Mouse (Mus musculus) testis, adult 2 months (tissue): ENCODE measurements at regions not wholly inside any gene's neighbourhood (a gene's known extent, or its start where the extent isn't known, plus 50 kb on each side); places are given as distances from the start of the nearest gene placed in this dataset.

Experiments
- H3K27ac ChIP-seq: fragments of 200-500 bp; 2 replicates; pipeline ENCODE4 v1.5.1; 2012; ENCODE audit warnings: low read depth, low read length; ENCODE audit not compliant: control insufficient read depth, insufficient read depth
- H3K27me3 ChIP-seq: fragments of 200-500 bp; 2 replicates; pipeline ENCODE4 v1.6.1; 2012; ENCODE audit warnings: mild to moderate bottlenecking, low read length, moderate library complexity; ENCODE audit not compliant: control insufficient read depth, insufficient read depth
- H3K36me3 ChIP-seq: fragments of 200-500 bp; 2 replicates; pipeline ENCODE4 v1.6.1; 2012; ENCODE audit warnings: mild to moderate bottlenecking, low read length; ENCODE audit not compliant: control insufficient read depth, insufficient read depth
- H3K4me1 ChIP-seq: fragments of 200-500 bp; 2 replicates; pipeline ENCODE4 v1.6.1; 2012; ENCODE audit warnings: low read length; ENCODE audit not compliant: control insufficient read depth, insufficient read depth
- H3K4me3 ChIP-seq: fragments of 200-500 bp; 2 replicates; pipeline ENCODE4 v1.5.1; 2012; ENCODE audit warnings: low read depth, mild to moderate bottlenecking, low read length, moderate library complexity, mixed read lengths; ENCODE audit not compliant: control insufficient read depth
- CTCF ChIP-seq: fragments of 200-500 bp; IDR thresholded peaks from 2 replicates; pipeline ENCODE4 v1.5.1; 2012; ENCODE audit warnings: low read depth, mild to moderate bottlenecking, inconsistent platforms, low read length, moderate library complexity; ENCODE audit not compliant: control insufficient read depth, insufficient read depth, insufficient replicate concordance
- POLR2A ChIP-seq: fragments of 200-500 bp; IDR thresholded peaks from 2 replicates; pipeline ENCODE4 v1.6.1; 2012; ENCODE audit warnings: low read depth, mild to moderate bottlenecking, inconsistent platforms, low read length, moderate library complexity; ENCODE audit not compliant: control insufficient read depth

GRCm38 (mm10) chr5:91828481-91828880 is 134.4 kb downstream of the Rchy1 start:
- Histone ChIP-seq H3K27me3 (no peaks in the 10 kb centered on the region), H3K36me3 (no peaks in the 10 kb centered on the region), H3K27ac (no peak overlapping the region), H3K4me1 (no peaks in the 10 kb centered on the region), H3K4me3 (no peak overlapping the region)
- TF ChIP-seq CTCF (no peak), POLR2A (no peak)

- Histone ChIP-seq H3K36me3 (no peaks in the 10 kb centered on the region), H3K4me1 (no peaks in the 10 kb centered on the region), H3K4me3 (no peak overlapping the region), H3K27me3 (no peaks in the 10 kb centered on the region), H3K27ac (no peak overlapping the region)
- no peak for TF ChIP-seq POLR2A
Observed at GRCm38 (mm10) chr5:91826636-91827035, 136.2 kb downstream of the Rchy1 start.

- Histone ChIP-seq H3K27me3 (no peaks in the 10 kb centered on the region), H3K27ac (no peak overlapping the region), H3K4me1 (peaks cover 5% of the 10 kb centered on the region; the same call in 1 of the 2 replicates), H3K36me3 (no peaks in the 10 kb centered on the region), H3K4me3 (no peak overlapping the region)
- TF ChIP-seq CTCF (no peak), POLR2A (no peak)
Observed at GRCm38 (mm10) chr5:91822844-91823576, 139.9 kb downstream of the Rchy1 start.

- no peak overlapping the region for H3K27ac ChIP-seq
- H3K27me3 ChIP-seq = no peaks in the 10 kb centered on the region
- no peaks in the 10 kb centered on the region for H3K36me3 ChIP-seq
- TF ChIP-seq POLR2A = no peak
- TF ChIP-seq CTCF = no peak
- H3K4me3 ChIP-seq = no peak overlapping the region
- peaks cover 5% of the 10 kb centered on the region; the same call in 1 of the 2 replicates for H3K4me1 ChIP-seq
Observed at GRCm38 (mm10) chr5:91818800-91819199, 144.1 kb downstream of the Rchy1 start.

- H3K36me3 ChIP-seq = no peaks in the 10 kb centered on the region
- 0 out of 2 replicates have a peak overlapping the region, but pooled peaks have one; percentile 10 for H3K4me3 ChIP-seq
- H3K27ac ChIP-seq = no peak overlapping the region
- no peak for TF ChIP-seq CTCF
- no peak for TF ChIP-seq POLR2A
- H3K4me1 ChIP-seq = peaks cover 5% of the 10 kb centered on the region; the same call in 1 of the 2 replicates
- H3K27me3 ChIP-seq = no peaks in the 10 kb centered on the region
Observed at GRCm38 (mm10) chr5:91818195-91818594, 144.7 kb downstream of the Rchy1 start.

- H3K4me3 ChIP-seq = no peak overlapping the region
- H3K27me3 ChIP-seq = no peaks in the 10 kb centered on the region
- H3K27ac ChIP-seq = no peak overlapping the region
- H3K4me1 ChIP-seq = peaks cover 5% of the 10 kb centered on the region; the same call in 1 of the 2 replicates
- no peak for TF ChIP-seq POLR2A
- no peak for TF ChIP-seq CTCF
- H3K36me3 ChIP-seq = no peaks in the 10 kb centered on the region
Observed at GRCm38 (mm10) chr5:91816376-91816950, 146.4 kb downstream of the Rchy1 start.

- Histone ChIP-seq H3K27me3 (no peaks in the 10 kb centered on the region), H3K36me3 (no peaks in the 10 kb centered on the region), H3K4me1 (peaks cover 5% of the 10 kb centered on the region; the same call in 1 of the 2 replicates), H3K4me3 (no peak overlapping the region), H3K27ac (no peak overlapping the region)
- no peak for TF ChIP-seq CTCF
- no peak for TF ChIP-seq POLR2A
Observed at GRCm38 (mm10) chr5:91814956-91815355, 147.9 kb downstream of the Rchy1 start.

GRCm38 (mm10) chr5:91814417-91814762 is 148.5 kb downstream of the Rchy1 start:
- H3K4me1 ChIP-seq = peaks cover 5% of the 10 kb centered on the region; the same call in 1 of the 2 replicates
- no peaks in the 10 kb centered on the region for H3K27me3 ChIP-seq
- no peaks in the 10 kb centered on the region for H3K36me3 ChIP-seq
- no peak for TF ChIP-seq POLR2A
- TF ChIP-seq CTCF = no peak
- no peak overlapping the region for H3K27ac ChIP-seq
- no peak overlapping the region for H3K4me3 ChIP-seq
